Mouse (Mus musculus) cerebellum, adult 9-10 months (tissue): ENCODE data around the gene Lsg1.

Experiments
- DNase-seq: peaks from one replicate; pipeline ENCODE4 v3.0.0; 2022

Gene Lsg1

DNA sequence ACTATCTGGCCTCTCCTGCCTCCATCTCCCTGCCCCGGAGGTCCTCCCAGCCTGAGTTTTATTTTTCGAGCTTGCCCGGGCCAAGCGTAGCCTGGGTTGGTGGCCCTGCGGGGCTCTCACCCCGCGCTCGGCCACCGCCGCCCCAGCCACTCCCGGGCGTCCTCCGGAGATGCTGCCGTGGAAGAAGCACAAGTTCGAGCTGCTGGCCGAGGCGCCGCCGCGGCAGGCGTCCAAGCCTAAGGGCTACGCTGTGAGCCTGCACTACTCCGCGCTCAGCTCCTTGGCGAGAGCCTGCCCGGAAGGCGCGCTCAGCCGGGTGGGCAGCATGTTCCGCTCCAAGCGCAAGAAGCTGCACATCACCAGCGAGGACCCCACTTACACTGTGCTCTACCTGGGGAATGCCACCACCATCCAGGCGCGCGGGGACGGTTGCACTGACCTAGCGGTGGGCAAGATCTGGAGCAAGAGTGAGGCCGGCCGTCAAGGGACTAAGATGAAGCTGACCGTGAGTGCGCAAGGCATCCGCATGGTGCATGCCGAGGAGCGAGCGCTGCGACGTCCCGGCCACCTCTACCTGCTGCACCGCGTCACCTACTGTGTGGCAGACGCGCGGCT lies 13.1 kb upstream of the Lsg1 start:
- DNase-seq: peak; percentile 66

DNA sequence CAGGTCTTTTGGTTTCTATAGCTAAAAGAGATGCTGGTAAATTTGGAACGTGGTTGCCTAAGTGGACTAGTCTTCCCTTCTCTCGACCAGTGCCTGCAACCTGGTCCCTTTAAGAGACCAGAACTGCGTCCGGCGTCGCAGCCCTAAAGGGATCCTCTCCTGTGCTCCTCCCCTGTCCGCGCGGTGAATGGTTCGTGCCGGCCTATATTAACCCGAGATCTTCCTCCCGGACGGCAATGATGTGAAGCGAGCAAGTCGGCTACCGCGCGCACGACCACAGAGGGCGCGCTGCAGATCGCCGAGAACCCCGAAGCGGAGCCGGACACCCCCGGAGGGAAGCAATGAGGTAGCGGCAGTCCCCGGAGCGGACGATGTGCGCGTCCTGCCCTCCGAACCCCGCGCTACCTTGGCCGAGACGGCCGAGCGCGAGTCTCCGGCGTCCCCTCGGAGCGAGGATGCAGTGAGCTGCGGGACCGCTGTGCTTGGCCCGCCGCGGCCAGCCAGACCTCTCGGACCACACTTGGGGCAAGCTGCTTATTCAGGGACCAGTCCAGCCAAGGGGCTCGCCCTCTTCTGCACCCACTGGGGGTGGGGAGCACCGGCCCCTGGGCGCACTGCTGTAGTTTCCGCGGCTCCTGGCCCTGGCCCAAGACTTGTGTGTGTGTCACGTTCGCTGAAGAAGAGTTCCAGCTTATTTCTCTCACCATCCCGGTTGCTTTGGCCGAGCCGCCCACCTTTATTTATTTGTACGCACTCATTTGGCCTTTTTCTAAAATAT lies 12.3 kb upstream of the Lsg1 start, which contains the start of gene Fam43a:
Fam43a (plus strand) TSS at position 233 of the 778 bp plus-strand sequence.
- DNase-seq: peak; percentile 96

DNA sequence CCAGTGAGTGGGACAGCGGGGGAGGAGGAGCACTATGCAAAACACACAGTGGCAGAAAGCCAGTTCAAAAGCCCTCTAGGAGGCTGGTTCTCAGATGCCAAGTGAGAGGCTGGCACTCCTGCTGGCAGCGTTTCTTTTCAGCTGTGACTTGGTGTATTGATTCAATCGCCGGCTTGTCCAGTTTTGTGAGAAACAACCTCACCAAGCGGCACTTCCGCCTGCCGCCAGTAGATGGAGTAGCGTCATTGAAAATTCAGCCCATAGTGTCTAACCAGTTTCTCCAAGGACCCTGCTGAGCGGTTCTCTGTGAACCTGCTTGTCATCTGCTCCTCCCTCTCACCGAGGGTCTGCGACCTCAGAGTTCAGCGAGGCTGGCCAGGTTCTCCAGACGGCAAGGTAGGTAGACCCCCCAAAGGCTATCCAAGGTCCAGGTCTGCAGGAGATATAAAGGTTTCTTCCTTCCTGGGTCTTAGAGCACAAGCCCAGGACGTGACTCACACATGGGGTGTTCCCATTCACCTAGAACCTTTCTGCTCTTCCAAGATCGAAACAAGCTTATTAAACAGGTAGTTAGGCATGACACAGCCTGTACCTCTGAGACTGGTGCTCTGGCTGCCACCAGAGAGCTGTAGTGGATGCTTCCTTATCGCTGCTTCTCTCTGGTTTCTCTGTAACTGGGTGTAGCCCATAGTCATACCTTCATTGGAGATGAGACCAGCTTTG lies 9.7 kb upstream of the Lsg1 start:
- peak; percentile 94 for DNase-seq

DNA sequence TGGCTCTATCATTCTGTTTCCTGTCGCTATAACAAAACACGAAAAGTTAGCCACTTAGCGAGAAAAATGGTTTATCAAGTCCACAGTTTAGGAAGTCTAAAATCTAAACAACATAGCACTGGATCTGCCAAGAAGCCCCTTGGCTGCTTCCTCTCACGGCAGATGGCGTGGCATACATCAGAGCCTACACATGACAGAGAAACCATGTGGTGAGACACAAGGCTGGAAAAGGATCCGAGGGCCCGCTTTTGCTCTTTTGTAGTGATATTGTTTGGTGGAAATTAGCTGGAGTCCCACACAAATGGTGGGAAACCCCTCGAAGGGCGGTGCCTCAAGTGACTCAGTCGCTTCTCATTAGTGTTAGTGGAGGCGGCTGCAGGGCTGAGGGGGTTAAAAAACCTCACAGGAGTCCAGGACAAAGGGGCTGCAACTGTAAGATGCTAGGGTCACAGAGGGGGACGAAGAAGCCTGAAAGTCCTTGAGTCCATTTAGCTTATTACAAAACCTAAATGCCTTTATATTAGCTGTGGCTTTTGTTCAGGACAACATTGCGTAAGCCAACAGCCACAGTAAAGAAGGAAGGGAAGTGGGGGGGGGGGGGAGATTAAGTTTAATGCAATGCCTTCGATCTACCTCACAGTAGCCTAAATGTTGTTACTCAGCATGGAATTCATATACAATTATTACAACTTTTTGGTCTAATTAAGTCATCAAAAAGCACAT lies 8.6 kb upstream of the Lsg1 start:
- DNase-seq: no peak

DNA sequence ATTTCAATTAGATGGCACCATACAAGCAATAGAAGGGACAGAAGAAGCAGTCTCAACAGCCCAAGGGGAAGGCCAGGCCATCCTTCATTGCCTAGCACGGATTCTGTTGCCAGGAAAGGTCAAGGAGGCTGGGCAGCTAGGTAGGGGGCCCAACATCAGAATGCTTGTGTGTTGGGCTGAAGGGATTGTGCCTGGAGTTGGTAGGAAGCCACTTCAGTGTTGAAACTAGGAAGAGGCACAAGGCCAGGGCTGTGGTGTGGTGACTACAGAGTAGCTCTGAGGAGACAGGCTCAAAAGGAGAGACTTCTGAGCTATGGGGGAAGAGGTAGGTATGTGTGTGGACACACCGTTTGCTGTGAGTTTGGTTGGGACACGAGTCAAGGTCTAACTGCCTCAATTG lies 8.0 kb upstream of the Lsg1 start:
- no peak for DNase-seq

DNA sequence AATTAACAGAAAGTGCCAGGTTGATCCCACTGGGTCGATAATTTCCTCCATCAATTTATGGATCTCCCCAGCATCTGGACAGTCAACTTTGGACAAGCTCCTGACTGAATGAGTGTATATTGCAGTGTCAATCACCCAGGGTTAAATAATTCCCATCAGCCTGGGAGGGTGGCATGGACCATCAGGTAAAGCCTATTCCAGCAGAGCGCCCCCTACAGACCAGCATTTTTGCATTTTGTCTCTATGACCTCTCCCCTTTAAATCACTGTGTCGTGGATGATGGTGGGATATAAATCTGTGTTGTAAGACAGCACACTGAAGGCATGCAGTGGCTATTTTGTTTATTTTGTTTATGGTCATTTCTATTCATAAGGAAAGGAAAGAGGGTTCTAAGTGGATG lies 4.6 kb upstream of the Lsg1 start:
- no peak for DNase-seq

DNA sequence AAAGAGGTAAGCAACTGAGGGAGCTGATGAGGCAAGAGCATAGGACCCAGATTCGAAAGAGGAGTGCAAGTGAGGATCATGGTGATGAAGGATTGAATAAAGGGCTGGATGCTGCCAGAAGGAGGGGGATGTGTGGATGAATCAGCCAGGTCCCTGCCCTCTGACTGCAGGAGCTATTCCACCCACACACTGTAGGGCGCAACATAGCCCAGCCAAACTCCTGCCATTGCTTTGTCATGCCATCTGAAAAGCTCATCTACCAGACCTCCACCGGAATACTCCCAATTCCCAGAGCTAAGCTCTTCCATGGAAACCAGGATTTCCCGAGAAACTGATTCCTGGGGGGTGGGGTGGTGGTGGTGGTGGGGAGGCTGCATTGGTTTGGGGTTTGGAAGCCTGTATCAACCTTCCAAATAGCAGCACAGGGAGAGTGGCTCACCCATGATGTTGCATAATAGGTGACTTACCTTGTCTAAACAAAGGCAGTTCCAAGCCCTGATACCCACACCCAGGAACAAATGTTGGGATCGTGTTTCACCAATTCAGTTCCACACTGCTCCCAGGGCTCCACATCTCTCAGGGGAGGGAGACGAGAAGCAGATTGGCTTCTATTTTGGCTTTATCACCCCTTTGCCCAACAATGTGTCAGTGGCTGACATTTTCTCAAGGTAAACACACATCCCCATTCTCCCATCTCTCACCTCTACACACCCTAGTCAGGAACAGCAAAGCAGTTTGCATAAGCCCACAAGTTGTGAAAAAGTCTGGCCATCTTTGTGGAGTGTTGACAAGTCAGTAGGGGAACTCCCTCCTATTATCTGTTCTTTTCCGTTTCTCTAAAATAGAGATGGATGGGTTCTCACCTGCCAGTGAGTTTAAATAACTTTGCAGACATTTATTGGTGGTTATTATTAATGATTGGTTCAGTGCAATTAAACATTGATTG lies 3.1 kb upstream of the Lsg1 start:
- DNase-seq: no peak

DNA sequence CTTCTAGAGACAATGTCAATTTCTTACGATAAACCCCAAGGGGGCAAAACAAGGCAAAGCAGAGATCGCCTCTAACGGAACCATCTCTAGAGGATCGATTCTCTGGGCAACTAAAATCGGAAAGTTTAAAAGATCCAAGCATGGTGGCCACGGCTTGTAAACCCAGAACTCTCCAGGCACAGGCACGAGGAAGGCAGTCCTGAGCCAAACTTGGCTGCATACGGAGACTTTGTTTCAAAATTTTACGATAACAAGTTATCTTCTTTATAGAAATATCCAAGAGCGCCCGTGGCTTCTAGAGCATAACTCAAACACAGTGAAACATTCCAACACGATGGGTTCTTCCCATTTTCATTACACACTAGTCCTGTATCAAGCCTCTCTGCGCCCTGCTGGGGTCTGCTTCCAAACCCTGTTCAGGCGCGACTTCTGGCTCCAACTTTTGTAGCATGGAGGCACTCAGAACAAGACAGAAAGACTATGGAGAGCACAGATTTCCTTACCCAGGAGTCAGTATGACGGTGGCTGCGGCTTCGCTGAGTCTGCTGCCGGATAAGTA lies 378 bp downstream of the Lsg1 start:
- no peak for DNase-seq

DNA sequence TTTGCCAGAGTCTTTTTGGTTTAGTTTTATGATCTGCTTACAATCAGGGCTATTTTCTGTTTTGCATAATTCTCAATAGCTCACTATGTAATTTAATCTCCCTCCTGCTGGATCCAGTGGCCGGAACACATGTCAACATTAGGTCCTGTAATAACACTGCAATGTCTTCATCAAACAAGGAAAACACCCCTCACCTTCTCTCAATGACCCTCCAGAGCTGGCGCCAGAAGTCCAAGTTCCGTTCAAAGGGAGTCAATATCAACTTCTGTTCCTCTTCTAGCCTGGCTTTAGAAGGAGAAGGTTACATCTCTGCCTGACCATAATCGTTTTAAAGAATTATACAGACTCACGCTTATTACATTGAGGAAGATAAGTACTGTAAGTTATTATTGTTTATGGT lies 6.6 kb downstream of the Lsg1 start:
- no peak for DNase-seq

DNA sequence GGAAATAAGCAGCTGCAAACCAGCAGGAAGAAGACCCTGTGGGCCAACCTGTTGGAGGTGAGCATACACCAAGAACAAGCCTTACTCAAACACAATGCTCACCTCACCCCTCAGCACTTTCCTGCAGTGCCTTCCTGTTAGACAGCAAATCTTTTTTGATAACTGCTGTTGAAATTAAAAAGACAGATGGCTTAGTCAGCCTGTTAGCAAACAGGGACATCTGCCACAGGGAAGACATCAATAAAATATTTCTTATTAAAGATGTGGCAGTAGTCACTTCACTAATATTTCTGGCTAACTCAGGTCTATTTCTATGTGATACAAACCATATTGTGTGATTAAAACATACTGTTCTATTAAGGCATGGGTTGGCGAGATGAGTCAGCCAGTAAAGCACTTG lies 11.0 kb downstream of the Lsg1 start:
- no peak for DNase-seq

DNA sequence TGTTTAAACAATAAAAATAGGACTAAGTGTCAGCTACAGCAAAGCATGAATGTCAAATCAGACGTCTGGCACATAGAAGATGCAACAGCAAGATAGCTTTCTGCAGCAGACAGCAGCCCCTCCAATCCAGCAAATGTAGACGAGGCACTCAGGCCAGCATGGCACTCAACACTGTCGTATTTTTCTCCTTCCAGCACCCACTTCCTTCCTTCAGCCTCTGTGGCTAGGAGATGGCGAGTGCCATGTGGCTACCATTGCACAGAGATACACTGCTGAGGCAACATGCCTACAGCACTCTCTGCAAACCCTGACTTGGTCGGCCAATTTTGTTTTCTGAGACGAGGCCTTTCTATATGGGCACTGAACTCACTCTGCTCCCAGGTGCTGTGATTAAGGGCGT lies 11.6 kb downstream of the Lsg1 start:
- no peak for DNase-seq

DNA sequence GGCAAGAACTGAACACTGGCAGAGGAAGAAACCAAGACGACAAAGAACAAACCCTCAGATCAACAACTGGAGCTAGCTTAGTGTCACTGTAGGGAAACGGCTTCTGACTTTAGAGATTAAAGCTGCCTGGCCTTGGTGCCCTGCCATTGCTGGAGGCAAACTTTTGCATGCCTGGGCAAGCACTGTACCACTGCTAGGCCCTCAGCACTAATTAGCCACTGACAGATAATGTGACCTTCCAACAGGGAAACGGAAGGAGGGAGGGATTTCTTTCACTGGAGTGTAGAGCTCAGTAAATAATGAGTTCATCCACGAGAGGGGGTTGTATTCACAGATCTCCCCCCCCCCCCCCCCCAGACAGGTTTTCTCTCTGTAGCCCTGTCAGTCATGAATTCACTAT lies 15.2 kb downstream of the Lsg1 start:
- no peak for DNase-seq

DNA sequence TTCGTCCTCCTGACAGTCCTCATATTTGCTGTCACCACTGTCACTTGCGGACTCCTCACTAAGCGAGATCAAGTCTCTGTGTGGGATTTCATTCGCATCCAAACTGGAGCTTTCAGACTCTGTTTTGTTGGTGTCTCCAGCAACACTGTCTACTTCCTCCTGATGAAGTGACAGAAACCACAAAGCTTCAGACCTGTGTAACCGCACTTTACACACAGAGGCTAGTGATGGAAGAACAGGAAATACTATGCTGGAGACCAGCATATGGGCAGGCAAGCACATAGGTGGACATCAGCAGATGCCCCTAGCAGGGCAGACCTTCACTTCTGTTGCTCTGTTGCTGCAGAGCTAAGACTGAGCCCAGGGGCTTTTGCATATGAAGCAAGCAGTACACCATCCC lies 16.0 kb downstream of the Lsg1 start:
- DNase-seq: no peak

DNA sequence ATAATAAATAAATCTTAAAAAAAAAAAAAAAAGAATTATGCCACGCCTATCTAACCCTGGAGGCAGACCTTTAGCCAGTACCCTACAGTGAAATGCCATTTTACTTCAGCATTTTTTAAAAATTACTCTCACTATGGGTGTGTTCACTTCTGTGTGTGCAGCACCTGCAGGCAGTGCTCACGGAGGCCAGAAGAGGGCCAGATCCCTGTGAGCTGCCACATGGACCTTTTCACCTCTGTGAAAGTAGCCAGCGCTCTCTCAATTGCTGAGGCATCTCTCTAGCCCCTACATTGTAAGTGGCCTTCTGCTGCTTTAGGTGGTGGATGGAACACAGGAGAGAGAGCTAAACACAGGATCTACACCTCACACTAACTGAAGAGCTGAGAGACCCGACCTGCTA lies 17.2 kb downstream of the Lsg1 start:
- no peak for DNase-seq

DNA sequence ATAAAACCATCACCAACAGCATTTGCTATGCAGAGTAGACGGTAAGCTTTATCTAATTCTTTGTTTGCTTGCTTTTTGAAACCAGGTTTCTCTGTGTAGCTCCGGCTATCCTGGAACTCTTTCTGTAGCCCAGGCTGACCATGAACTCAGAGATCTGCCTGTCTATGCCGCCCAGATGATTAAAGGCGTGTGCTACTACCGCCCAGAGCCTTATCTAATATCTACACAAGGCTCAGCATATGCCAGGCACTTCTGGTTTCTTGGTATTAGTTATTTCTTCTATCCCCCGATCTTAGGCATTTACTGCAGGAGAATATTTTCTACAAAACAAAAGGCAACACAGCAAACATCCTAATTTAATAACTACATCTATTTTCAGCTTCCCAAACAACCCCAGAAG lies 21.8 kb downstream of the Lsg1 start:
- DNase-seq: no peak

DNA sequence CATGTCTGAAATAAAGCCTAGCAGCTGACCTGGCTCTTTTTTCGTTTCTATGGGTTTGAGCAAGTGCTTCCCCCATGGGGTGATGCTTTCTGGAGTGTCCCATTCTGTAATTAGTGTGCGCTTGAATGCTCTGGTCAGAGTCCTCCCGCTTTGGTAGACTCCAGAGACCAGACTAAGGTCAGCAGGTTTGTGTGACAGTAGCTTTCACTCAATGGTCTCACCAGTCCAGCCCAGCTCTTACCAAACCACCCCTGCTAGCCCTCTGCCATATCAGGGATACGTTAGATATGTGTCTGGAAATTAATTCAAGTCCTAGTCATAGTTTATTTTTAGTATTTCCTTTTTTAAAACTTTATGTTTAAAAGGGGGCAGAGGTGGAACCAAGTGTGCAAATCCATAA lies 26.8 kb downstream of the Lsg1 start:
- no peak for DNase-seq

DNA sequence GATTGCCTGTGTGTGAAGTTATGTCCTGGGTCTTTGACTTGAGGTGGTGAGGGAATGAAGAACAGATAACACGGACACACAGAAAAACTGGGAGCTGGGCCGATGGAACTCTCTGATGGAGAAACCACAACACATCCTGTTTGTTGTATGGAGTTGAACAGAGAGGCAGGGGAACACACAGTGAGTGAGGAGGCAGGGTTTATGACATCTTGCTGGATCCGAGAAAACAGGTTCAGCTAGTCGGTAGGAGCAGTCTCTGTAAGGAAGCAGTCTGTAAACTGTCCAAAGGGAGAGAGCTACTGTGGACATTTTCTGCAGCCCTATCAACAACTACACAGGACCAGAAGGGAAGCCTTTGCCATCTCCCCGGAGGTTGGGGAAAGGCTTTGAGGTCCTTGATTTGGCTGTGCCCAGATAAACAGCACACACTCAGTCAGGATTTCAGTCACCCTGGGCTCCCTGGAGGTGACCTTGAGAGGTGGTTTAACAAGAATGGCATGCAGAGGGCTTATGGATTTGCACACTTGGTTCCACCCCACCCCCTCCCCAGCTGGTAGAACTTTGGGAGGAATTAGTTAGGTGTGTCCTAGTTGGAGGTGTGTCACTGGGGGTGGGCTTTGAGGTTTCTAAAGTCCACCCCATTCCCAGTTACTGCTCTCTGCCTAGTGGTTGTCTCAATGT lies 27.9 kb downstream of the Lsg1 start:
- no peak for DNase-seq

DNA sequence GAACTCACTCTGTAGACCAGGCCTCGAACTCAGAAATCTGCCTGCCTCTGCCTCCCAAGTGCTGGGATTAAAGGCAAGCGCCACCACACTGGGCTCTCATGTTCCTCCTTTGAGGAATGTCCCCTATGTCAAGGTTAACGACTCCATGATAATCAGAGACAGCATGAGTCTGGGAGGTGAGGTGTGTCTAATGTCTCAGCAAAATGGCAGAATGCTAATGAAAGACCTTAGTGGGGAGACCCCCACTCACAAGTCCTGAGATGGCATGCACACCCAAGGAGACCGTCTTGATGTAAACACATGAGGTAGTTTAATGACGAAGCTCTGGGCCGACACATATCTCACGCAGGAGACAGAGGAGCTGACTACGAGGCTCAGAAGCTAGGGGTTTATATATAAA lies 33.3 kb downstream of the Lsg1 start:
- no peak for DNase-seq

DNA sequence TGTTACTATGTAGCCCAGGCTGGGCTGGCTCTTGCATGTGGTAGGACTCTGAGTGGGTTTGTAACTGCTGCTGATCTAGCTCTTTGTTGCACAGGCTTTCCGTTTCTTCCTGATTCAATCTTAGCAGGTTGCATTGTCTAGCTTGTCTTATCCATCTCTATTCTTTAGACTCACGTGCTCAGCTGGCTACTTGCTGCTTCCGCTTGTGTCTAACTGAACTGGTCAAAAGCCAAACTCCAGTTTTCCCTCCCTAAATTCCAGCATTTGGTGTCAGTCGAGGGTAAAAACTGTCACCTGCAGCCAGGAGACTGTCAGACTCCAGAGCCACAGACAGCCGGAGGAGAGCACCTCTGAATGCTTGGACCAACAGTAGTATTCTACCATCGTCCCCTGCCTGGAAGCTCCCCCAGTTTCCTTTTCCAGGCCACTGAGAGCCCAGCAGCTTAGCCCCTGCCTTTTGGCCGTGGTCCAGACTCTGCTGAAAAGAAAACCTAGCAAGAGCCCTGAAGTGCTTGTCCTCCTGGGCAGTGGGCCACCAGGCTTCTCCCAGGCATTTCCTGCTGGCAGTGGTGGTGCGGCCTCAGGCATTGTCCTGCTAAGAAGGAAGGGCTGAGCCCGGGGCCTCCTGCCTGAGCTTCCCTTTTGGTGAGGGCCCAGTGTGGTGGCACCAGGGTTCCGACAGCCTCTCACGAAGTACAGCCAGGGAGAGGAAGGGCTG lies 34.6 kb downstream of the Lsg1 start:
- DNase-seq: peak; percentile 24

DNA sequence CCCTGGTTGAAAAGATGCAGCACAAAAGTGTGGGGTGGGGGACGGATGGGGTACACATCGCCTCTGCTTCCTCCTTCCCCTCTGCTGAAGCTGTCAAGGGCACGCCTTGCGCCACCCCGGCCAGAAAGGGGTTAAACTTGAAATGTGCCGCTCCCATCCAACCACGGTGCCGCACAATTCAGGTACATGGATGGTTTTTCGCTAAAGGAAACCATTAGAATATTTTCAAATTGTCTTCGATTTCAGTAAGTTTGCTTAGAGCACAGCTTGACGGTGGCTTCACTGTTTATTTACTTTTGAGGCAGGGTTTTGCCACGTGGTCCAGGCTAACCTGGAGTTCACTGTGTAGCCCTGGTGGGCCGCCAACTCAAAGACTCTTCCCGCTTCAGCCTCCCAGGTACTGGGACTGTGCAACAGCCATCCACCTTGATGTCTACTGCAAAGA lies 36.6 kb downstream of the Lsg1 start, which contains the start of gene Tmem44:
Tmem44 (minus strand) TSS at position 95 of the 445 bp plus-strand sequence.
- no peak for DNase-seq
